Mouse (Mus musculus) adrenal gland, postnatal 36 days (tissue): Measurements from ENCODE around the gene Ces2h. TPM values are rescaled to one million over a fixed set of nuclear protein-coding genes. Genes with fewer than 3 reads are reported as not detected.
"Not testable (repeated sequence)": the region's sequence is repeated elsewhere in the genome, so short reads cannot be mapped to it uniquely, and the experiment has no call there.

Experiments used
- DNase-seq, 2 experiments: peaks; one replicate each; pipeline ENCODE4 v3.0.0; 2021; ENCODE audit warnings: mixed read lengths in 1 of 2
- long read RNA-seq, 2 experiments: library from polyadenylated mRNA; stranded (forward); transcript quantifications; one replicate each; pipeline ENCODE4 v2.0.0; 2021; ENCODE audit warnings: borderline sequencing depth in 2 of 2
- total RNA-seq, 2 experiments: library from RNA; stranded (reverse); gene quantifications; 2 replicates each; pipeline ENCODE4 v1.2.3; 2021

Gene Ces2h
- not detected for total RNA-seq
- long read RNA-seq, experiment 1: 0 reads
- long read RNA-seq, experiment 2: 0 reads

- no peak for DNase-seq
Measured at GRCm38 (mm10) chr8:105000586-105000985, at the start of gene Ces2h. TSS of gene Ces2h (plus strand) at chr8:105000853.

- peak in 1 of 2 experiments; percentile 17 for DNase-seq
Measured at GRCm38 (mm10) chr8:104961537-104961961, 39.1 kb upstream of the Ces2h start, which contains the start of gene Ces2g. TSS of gene Ces2g (plus strand) at chr8:104961718.

GRCm38 (mm10) chr8:104962229-104962901 is 38.3 kb upstream of the Ces2h start:
- DNase-seq: no peak

- no peak for DNase-seq
Measured at GRCm38 (mm10) chr8:104963375-104963894, 37.2 kb upstream of the Ces2h start.

GRCm38 (mm10) chr8:104984126-104984525 is 16.5 kb upstream of the Ces2h start:
- no peak for DNase-seq

- no peak for DNase-seq
Measured at GRCm38 (mm10) chr8:104984942-104985341, 15.7 kb upstream of the Ces2h start.

- no peak for DNase-seq
Measured at GRCm38 (mm10) chr8:104998191-104998590, 2.5 kb upstream of the Ces2h start.

GRCm38 (mm10) chr8:104999183-104999582 is 1.5 kb upstream of the Ces2h start:
- DNase-seq: no peak

- DNase-seq: no peak
Measured at GRCm38 (mm10) chr8:105010000-105010399, 9.3 kb downstream of the Ces2h start.

- DNase-seq: no peak
Measured at GRCm38 (mm10) chr8:105011136-105011535, 10.5 kb downstream of the Ces2h start.

- DNase-seq: no peak
Measured at GRCm38 (mm10) chr8:105014391-105014790, 13.7 kb downstream of the Ces2h start.

- DNase-seq: no peak
Measured at GRCm38 (mm10) chr8:105021954-105022353, 21.3 kb downstream of the Ces2h start.

GRCm38 (mm10) chr8:105023087-105023486 is 22.4 kb downstream of the Ces2h start:
- no peak for DNase-seq

GRCm38 (mm10) chr8:105025050-105025449 is 24.4 kb downstream of the Ces2h start:
- DNase-seq: peak in 1 of 2 experiments; percentile 8

GRCm38 (mm10) chr8:105043510-105043909 is 42.9 kb downstream of the Ces2h start:
- no peak for DNase-seq

- DNase-seq: no peak
Measured at GRCm38 (mm10) chr8:105045824-105046401, 45.3 kb downstream of the Ces2h start.

GRCm38 (mm10) chr8:105048371-105048854 is 47.8 kb downstream of the Ces2h start, which contains the start of gene Ces3a:
TSS of gene Ces3a (plus strand) at chr8:105048601.
- DNase-seq: no peak

- DNase-seq: no peak
Measured at GRCm38 (mm10) chr8:105056211-105056610, 55.6 kb downstream of the Ces2h start.

GRCm38 (mm10) chr8:105060056-105060455 is 59.4 kb downstream of the Ces2h start:
- DNase-seq: no peak

- peak; percentile 55 to 70 for DNase-seq
Measured at GRCm38 (mm10) chr8:105066761-105067160, 66.1 kb downstream of the Ces2h start.

GRCm38 (mm10) chr8:105067905-105068304 is 67.3 kb downstream of the Ces2h start:
- not testable (repeated sequence) for DNase-seq

GRCm38 (mm10) chr8:105068971-105069370 is 68.3 kb downstream of the Ces2h start:
- no peak for DNase-seq
